In genomic region chr9:46027994-46028393, GRCm38 (mm10) we compare ENCODE assay signal across 19 mouse cellular contexts. TPM values are rescaled to one million over a fixed set of nuclear protein-coding genes. Genes with fewer than 3 reads are reported as not detected.
DNase-seq lines count a peak whose midpoint lies in the region; ATAC-seq lines count a peak whose summit lies in the region.
"Had no signal": no experiment of that assay in that cellular context is flagged by ENCODE, and none has a peak within 500 bp of the region (broad histone marks: within the 10 kb centered on the region; RNA-seq: fewer than 3 reads in every experiment).

No protein-coding gene starts in this region.

- peak; percentile 31 to 37 for DNase-seq in cerebellum, adult 18-20 months
- no peak for DNase-seq in cerebellum, postnatal 14 days
- DNase-seq in kidney, postnatal 4 days, result no peak
- DNase-seq in midbrain, embryonic 14.5 days, result peak; percentile 17
- DNase-seq in retina, embryonic 14.5 days (ENCODE audit: low spot score), result no peak
- DNase-seq: cerebellum, adult 11-12 months; kidney, adult 18-20 months; right cerebral cortex, postnatal 14 days; thymus, postnatal 4 days had no signal

- H3K4me3 ChIP-seq in kidney, embryonic 16.5 days (ENCODE audit: low read length), result no peak overlapping the region
- no peak overlapping the region for H3K4me3 ChIP-seq in midbrain, embryonic 14.5 days (replicated peaks; ENCODE audit: low read depth, low read length)
- H3K4me3 ChIP-seq in midbrain, embryonic 15.5 days, result no peak overlapping the region
- no peak overlapping the region for H3K4me3 ChIP-seq in macrophage (ENCODE audit: inconsistent target)
- H3K4me3 ChIP-seq: heart, embryonic 13.5 days; hindbrain, embryonic 12.5 days; limb, embryonic 12.5 days; liver, embryonic 15.5 days; midbrain, embryonic 12.5 days had no signal

- H3K27ac ChIP-seq in kidney, embryonic 16.5 days (ENCODE audit: low read length), result peak overlapping the region; percentile 12; the same call in 1 of the 2 replicates
- no peak overlapping the region for H3K27ac ChIP-seq in midbrain, embryonic 14.5 days (replicated peaks; ENCODE audit: low read depth, low read length)
- no peak overlapping the region for H3K27ac ChIP-seq in midbrain, embryonic 15.5 days
- H3K27ac ChIP-seq in macrophage, result peak overlapping the region; percentile 15; the same call in 1 of the 2 replicates
- H3K27ac ChIP-seq: heart, embryonic 13.5 days; hindbrain, embryonic 12.5 days; limb, embryonic 12.5 days; liver, embryonic 15.5 days; midbrain, embryonic 12.5 days had no signal

- peaks cover 97% of the 10 kb centered on the region for H3K79me2 ChIP-seq in macrophage (ENCODE audit: inconsistent target)

- H3K4me1 ChIP-seq in kidney, embryonic 16.5 days (ENCODE audit: insufficient read depth, low read length), result peaks cover 29% of the 10 kb centered on the region
- 0 out of 2 replicates have a peak, but pooled peaks cover 6% of the 10 kb centered on the region for H3K4me1 ChIP-seq in midbrain, embryonic 14.5 days (ENCODE audit: control insufficient read depth, insufficient read depth, low read length)
- peaks cover 9% of the 10 kb centered on the region; the same call in 1 of the 2 replicates for H3K4me1 ChIP-seq in midbrain, embryonic 15.5 days

- WGBS in kidney, embryonic 16.5 days, result 35% methylated on average over 8 of the region's 8 CpGs
- 24% methylated on average over 8 of the region's 8 CpGs for WGBS in midbrain, embryonic 14.5 days
- 25% methylated on average over 8 of the region's 8 CpGs for WGBS in midbrain, embryonic 15.5 days
- WGBS in macrophage (ENCODE audit: missing documents), result under 1% methylated on average over 8 of the region's 8 CpGs

- H3K36me3 ChIP-seq in kidney, embryonic 16.5 days (ENCODE audit: insufficient read depth, low read length), result 0 out of 2 replicates have a peak, but pooled peaks cover 2% of the 10 kb centered on the region
- no peaks in the 10 kb centered on the region for H3K36me3 ChIP-seq in midbrain, embryonic 14.5 days (ENCODE audit: control insufficient read depth, insufficient read depth, low read length)
- H3K36me3 ChIP-seq in midbrain, embryonic 15.5 days (replicated peaks), result no peaks in the 10 kb centered on the region
- H3K36me3 ChIP-seq in macrophage (ENCODE audit: inconsistent target), result no peaks in the 10 kb centered on the region
- H3K36me3 ChIP-seq: hindbrain, embryonic 12.5 days; limb, embryonic 12.5 days; liver, embryonic 15.5 days; midbrain, embryonic 12.5 days had no signal

- H3K4me2 ChIP-seq in kidney, embryonic 16.5 days (replicated peaks; ENCODE audit: low read depth, low read length), result no peak overlapping the region
- H3K4me2 ChIP-seq in midbrain, embryonic 14.5 days (ENCODE audit: low read length), result no peak overlapping the region
- H3K4me2 ChIP-seq in midbrain, embryonic 15.5 days, result no peak overlapping the region
- H3K4me2 ChIP-seq: heart, embryonic 13.5 days; hindbrain, embryonic 12.5 days; limb, embryonic 12.5 days; liver, embryonic 15.5 days; midbrain, embryonic 12.5 days had no signal

- no peaks in the 10 kb centered on the region for H3K9me3 ChIP-seq in kidney, embryonic 16.5 days (ENCODE audit: low read length)
- H3K9me3 ChIP-seq in midbrain, embryonic 14.5 days (ENCODE audit: control insufficient read depth, low read length), result no peaks in the 10 kb centered on the region
- no peaks in the 10 kb centered on the region for H3K9me3 ChIP-seq in midbrain, embryonic 15.5 days
- H3K9me3 ChIP-seq: heart, embryonic 13.5 days; hindbrain, embryonic 12.5 days; limb, embryonic 12.5 days; liver, embryonic 15.5 days; midbrain, embryonic 12.5 days had no signal

- H3K9ac ChIP-seq in kidney, embryonic 16.5 days (replicated peaks; ENCODE audit: low read length), result no peak overlapping the region
- no peak overlapping the region for H3K9ac ChIP-seq in midbrain, embryonic 14.5 days (replicated peaks; ENCODE audit: low read length)
- no peak overlapping the region for H3K9ac ChIP-seq in midbrain, embryonic 15.5 days
- H3K9ac ChIP-seq: heart, embryonic 13.5 days; hindbrain, embryonic 12.5 days; limb, embryonic 12.5 days; liver, embryonic 15.5 days; midbrain, embryonic 12.5 days had no signal

- no peaks in the 10 kb centered on the region for H3K27me3 ChIP-seq in kidney, embryonic 16.5 days (ENCODE audit: insufficient read depth, low read length)
- H3K27me3 ChIP-seq in midbrain, embryonic 14.5 days (ENCODE audit: control insufficient read depth, insufficient read depth, low read length), result no peaks in the 10 kb centered on the region
- no peaks in the 10 kb centered on the region for H3K27me3 ChIP-seq in midbrain, embryonic 15.5 days (replicated peaks)
- H3K27me3 ChIP-seq: CH12.LX; heart, embryonic 13.5 days; hindbrain, embryonic 12.5 days; limb, embryonic 12.5 days; liver, embryonic 15.5 days; midbrain, embryonic 12.5 days; Patski had no signal

- no peak for ATAC-seq in kidney, embryonic 16.5 days (ENCODE audit: low FRiP score, low TSS enrichment)
- ATAC-seq in midbrain, embryonic 14.5 days (ENCODE audit: low FRiP score, low TSS enrichment), result no peak
- no peak for ATAC-seq in midbrain, embryonic 15.5 days (replicated peaks)
- ATAC-seq: Patski had no signal

RNA-seq across cellular contexts. Expression of gene Sik3, which starts 15.4 kb away (rescaled TPM):
- polyA plus RNA-seq in kidney, embryonic 16.5 days (2015; fragmentation: Nextera tagmentation; extraction: Ambion mirVana), result 5.2 and 5.6 TPM in 2 replicates
- polyA plus RNA-seq in midbrain, embryonic 14.5 days (2014; fragmentation: Nextera tagmentation; extraction: Ambion mirVana), result 10.3 and 11.4 TPM in 2 replicates
- polyA plus RNA-seq in midbrain, embryonic 15.5 days (2015; fragmentation: Nextera tagmentation; extraction: Ambion mirVana), result 13.6 and 14.5 TPM in 2 replicates
- 100 to 1,000 TPM in 1 of 26 experiments, 10 to 100 TPM in 25; 48.0 to 104 (median 68.7) TPM for total RNA-seq in macrophage (2018; cell fraction: chromatin; rRNA removed)
- total RNA-seq in macrophage (2018; cell fraction: cytosol; rRNA removed), result 10 to 100 TPM; 28.5 to 38.5 (median 33.2) TPM
- 100 to 1,000 TPM in 1 of 26 experiments, 10 to 100 TPM in 25; 34.7 to 106 (median 47.5) TPM for total RNA-seq in macrophage (2018; cell fraction: nucleus; rRNA removed)
- 23.4 to 34.1 TPM (median 27.7 TPM) in 3 replicates for polyA plus RNA-seq in macrophage (2018)

RNA-seq across cellular contexts. Expression of gene Pafah1b2, which starts 15.5 kb away (rescaled TPM):
- polyA plus RNA-seq in kidney, embryonic 16.5 days (2015; fragmentation: Nextera tagmentation; extraction: Ambion mirVana), result 166 and 173 TPM in 2 replicates
- polyA plus RNA-seq in midbrain, embryonic 14.5 days (2014; fragmentation: Nextera tagmentation; extraction: Ambion mirVana), result 291 and 338 TPM in 2 replicates
- polyA plus RNA-seq in midbrain, embryonic 15.5 days (2015; fragmentation: Nextera tagmentation; extraction: Ambion mirVana), result 269 and 290 TPM in 2 replicates
- total RNA-seq in macrophage (2018; cell fraction: chromatin; rRNA removed), result 10 to 100 TPM; 18.0 to 72.1 (median 46.9) TPM
- total RNA-seq in macrophage (2018; cell fraction: cytosol; rRNA removed), result 10 to 100 TPM; 40.4 to 64.0 (median 54.2) TPM
- 10 to 100 TPM; 20.5 to 64.1 (median 40.6) TPM for total RNA-seq in macrophage (2018; cell fraction: nucleus; rRNA removed)
- polyA plus RNA-seq in macrophage (2018), result 39.7 to 51.8 TPM (median 44.3 TPM) in 3 replicates

Comparison
In these comparisons a context has a peak if more than half of its experiments do, and no peak if none do; other contexts are left out.
1. DNase-seq: peak in cerebellum, adult 18-20 months (2 of 2) and midbrain, embryonic 14.5 days (single experiment); none in cerebellum, postnatal 14 days (0 of 2), kidney, postnatal 4 days (0 of 2) and retina, embryonic 14.5 days (single experiment).
2. H3K27ac ChIP-seq: peak in kidney, embryonic 16.5 days (single experiment) and macrophage (single experiment); none in midbrain, embryonic 14.5 days (single experiment) and midbrain, embryonic 15.5 days (single experiment).